Mouse (Mus musculus): ENCODE data around the gene Derl3. TPM values are rescaled to one million over a fixed set of nuclear protein-coding genes. Genes with fewer than 3 reads are reported as not detected.
"Not testable (repeated sequence)": the region's sequence is repeated elsewhere in the genome, so short reads cannot be mapped to it uniquely, and the experiment has no call there.

Derl3 gene
- total RNA-seq (2021), result 1 to 10 TPM; 2.8 to 3.4 TPM

DNA sequence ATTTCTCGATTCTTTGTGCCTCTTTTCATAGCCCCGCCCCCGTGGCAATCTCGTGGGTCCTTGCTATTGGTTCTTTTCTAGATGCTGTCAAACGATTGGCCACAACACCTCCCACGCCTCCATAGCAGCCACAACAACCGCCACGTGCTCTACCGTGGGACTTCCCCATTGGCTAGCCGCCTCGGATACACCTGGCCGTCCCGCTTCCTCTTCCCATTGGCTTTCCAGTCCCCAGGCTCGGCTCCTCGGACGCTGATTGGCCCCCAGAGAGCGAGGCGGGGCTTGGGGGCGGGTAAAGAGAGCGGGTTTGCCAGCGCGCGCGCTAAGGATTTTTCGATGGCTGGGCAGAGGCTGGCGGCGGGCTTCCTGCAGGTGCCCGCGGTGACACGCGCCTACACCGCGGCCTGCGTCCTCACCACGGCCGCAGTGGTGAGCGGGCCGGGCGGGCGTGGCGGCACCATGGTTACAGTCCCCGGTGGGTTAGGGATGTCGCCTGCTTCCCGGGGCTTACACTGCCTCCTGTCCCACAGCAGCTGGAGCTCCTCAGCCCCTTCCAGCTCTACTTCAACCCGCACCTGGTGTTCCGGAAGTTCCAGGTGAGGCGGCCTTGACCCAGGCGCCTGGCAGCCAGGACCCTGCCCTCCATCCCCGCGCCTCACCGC lies at the start of gene Derl3:
Derl3 (plus strand) TSS at position 325 of the 662 bp plus-strand sequence.
- DNase-seq (ENCODE audit: low spot score in 2 of 2), result peak; percentile 95 to 99
- intact Hi-C loops (cut with DNase I), result no loop called here

DNA sequence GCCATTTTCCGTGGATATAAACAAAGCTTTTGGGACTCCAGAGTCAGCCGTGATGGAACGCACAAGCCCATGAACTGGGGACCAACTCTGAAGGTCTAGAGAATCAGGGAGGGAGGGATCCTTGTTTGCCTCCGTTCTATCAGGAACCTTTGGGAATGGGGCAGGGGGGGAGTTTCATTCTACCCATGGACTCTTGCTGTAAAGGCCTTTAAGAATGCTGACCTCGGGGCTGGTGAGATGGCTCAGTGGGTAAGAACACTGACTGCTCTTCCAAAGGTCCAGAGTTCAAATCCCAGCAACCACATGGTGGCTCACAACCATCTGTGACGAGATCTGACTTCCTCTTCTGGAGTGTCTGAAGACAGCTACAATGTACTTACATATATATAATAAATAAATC lies 49.3 kb upstream of the Derl3 start:
- DNase-seq (ENCODE audit: low spot score in 2 of 2); intact Hi-C loops (cut with DNase I): not testable (repeated sequence)

DNA sequence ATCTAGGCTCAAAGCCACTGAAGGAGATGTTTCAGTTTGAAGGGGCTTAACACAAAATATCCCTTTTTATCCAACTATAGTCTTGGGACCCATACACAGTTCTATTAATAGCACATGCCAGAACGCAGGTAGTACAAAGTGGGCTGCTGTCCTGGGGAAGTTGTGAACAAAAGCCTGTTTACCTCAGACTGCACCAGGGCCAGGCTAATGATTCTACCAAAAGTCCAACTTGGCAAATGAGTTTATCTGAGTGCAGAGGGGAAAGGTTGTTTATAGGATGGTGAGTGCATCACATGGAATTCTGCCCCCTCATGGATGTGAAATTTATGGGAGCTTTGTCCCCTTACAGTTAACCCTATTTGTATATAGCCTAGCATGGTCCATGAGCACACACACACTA lies 48.4 kb upstream of the Derl3 start:
- intact Hi-C loops (cut with DNase I), result no loop called here

DNA sequence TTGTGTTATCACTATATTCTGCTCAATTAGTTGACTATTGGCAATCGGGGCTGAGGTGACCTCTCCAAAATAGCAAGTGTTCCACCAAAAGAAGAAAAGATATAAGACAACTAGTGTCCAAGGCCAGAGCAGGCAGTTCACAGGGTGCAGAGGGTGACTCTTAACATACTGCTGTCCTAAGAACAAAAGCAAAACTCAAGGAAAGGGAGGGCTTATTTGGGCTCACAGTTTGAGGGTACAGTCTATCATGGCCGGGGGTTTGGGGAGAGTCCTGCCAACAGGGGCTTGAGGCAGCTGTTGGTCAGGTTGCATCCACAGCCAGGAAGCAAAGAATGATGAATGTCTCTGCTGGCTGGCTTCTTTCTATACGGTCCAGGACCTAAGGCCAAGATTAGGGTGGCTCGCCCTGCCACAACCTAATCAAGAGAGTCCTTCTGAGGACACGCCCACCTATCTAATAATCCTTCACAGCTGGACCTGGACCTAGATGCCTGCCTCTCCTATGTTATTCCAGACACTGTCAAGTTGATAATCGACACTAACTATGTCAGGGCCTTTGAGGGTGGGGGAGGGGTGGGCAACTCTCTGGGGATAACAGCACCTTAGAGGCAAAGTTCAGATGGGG lies 47.8 kb upstream of the Derl3 start:
- intact Hi-C loops (cut with DNase I), result no loop called here
- no peak for DNase-seq (ENCODE audit: low spot score in 2 of 2)

More for the DNA sequence above, 48.4 kb upstream of the Derl3 start:
- no peak for DNase-seq (ENCODE audit: low spot score in 2 of 2)

DNA sequence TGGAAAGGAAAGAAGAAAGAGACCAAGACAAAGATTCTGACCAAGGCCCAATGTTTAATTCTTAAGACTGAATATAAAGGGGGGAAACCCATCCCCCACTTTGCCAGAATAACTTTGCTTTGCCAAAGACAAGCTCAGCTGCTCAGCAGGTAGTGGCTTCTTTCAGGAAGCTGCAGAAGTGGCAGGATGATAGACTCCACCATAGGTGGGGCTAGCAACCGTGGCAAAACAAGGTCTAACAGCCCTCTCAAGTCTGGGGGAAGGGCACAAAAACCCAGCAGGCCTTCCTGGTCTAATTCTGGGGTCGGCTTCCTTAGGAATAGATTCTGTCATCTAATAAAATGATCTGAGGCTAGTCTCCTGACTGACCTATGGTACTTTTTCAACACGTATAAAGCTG lies 44.8 kb upstream of the Derl3 start:
- DNase-seq (ENCODE audit: low spot score in 2 of 2), result no peak
- intact Hi-C loops (cut with DNase I), result no loop called here

DNA sequence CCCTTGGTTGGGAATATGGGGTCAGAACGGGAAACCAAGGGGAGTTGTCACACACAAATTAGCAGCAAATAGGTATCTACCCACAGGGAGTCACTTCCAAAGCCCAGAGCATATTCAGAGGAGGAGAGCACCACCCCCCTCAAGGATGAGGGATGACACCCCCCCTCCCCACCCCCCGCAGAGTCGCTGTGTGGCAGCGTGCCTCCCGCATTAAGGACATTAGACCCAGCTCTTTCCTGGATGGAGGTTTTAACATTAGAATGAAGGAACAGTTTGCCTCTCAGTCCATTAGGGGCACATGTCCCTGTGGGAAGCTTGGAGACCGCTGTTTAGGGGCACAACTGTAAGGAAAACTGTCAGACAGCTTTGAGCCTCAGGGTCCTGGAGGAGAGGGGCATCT lies 42.1 kb upstream of the Derl3 start:
- intact Hi-C loops (cut with DNase I), result loop anchor here (5.0 kb wide), 3 partner anchors 89 to 264 kb away; partner anchors contain the start of genes Cabin1 and Ggt5
- no peak for DNase-seq (ENCODE audit: low spot score in 2 of 2)

DNA sequence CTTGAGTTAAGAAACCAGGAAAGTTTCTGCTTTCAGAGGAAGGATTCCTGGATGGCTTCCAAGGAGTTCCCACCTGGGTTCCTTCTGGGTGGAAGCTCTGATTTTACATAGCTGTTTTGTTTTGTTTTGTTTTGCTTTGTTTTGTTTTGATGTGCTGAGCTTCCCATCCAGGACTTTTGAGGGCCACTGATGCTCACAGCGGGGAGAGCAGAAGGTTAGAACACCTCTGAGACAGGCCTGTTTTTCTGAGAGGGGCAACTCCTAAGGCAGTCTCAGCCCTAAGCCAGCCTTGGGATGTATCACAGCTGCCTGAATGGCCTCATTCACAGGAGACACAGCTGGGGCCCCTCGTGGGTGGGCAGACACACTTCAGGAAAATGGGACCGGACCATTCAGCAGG lies 41.5 kb upstream of the Derl3 start:
- intact Hi-C loops (cut with DNase I), result loop anchor here (5.0 kb wide), 3 partner anchors 89 to 264 kb away; partner anchors contain the start of genes Cabin1 and Ggt5
- DNase-seq (ENCODE audit: low spot score in 2 of 2), result no peak

DNA sequence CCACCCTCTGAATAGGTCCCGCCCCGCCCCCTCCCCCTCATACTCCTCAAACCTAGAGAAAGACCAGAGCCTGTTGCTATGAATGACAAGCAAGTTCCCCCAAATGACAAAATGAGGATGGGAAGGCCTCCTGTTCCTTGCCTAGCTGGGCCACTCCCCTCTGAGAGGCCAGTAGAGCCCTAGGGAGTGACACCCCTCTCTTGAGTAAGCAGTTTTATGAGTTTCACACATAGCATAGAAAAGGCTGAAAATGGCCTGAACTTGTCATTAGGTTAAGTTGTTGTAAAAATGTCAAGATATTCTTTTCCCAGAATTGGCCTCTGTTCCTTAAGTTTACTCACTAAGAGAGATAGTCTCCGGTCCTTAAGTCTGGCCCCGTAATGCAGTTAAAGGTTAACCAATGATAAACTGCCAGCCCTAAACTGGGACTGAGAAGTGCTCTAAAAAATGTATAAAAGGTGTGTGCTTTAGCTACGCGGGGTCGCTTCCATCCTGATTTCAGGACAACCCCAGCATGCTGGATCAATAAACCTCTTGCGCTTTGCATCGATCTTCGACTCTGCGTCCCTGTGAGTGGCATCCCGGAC lies 40.6 kb upstream of the Derl3 start:
- intact Hi-C loops (cut with DNase I), result loop anchor here (1.0 to 5.0 kb wide), 4 partner anchors 90 to 265 kb away; partner anchors contain the start of genes Cabin1 and Ggt5

DNA sequence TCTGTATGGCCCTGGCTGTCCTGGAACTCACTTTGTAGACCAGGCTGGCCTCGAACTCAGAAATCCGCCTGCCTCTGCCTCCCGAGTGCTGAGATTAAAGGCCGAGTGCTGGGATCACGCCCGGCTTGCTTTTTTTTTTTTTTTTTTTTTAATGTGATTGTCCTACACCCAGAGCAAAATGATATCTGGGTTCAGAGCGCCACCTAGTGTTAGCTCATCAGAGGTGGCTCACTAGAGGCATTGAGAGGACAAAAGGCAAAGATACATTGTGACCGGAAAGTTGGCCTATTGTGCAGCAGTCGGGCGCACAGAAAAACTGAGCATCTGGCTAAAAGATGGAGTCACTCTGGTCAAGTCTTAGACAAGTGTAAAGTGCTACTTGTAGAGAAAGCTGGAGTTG lies 39.8 kb upstream of the Derl3 start:
- DNase-seq (ENCODE audit: low spot score in 2 of 2), result peak; percentile 82 to 89
- intact Hi-C loops (cut with DNase I), result loop anchor here (1.0 to 5.0 kb wide), 4 partner anchors 91 to 266 kb away; partner anchors contain the start of genes Cabin1 and Ggt5

More for the DNA sequence above, 40.6 kb upstream of the Derl3 start:
- no peak for DNase-seq (ENCODE audit: low spot score in 2 of 2)

DNA sequence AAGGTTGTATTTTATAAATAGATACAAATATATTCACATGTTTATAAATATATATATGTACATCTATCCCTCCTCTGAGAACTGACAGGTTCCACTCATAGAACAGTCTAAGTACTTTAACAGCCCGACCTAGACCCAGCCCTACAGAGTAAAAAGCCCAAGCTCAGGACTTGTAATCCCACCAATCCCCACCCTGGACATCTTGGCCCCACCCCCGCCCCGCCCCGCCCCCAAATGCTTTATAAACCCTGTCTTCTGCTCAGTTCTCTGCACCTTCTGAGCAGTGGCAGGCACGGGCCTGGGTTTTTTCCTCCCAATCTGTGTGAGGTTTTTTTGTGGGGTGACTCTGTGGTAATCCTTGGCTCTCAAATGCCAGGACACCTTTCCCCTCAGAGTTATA lies 39.1 kb upstream of the Derl3 start:
- intact Hi-C loops (cut with DNase I), result loop anchor here (5.0 kb wide), 3 partner anchors 92 to 267 kb away; partner anchors contain the start of genes Cabin1 and Ggt5
- DNase-seq (ENCODE audit: low spot score in 2 of 2), result no peak

DNA sequence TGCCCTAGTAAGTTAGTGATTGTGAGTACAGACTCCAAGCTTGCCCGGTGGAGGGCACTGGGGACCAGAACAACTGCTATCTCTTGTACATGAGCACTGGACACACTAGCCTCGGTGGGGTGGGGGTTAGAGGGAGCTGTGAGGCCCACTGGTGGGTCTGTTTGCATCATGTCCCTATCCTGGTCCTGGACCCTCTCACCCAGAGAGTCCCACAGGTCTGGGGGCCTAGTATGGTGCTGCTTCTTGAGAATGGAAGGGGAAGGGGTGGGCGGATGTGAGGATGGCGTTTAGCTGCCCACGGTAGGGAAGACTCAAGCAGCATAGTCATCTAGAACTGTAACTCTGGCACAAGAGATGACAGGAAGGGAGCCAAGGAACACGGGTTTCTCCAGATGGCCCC lies 38.4 kb upstream of the Derl3 start:
- no peak for DNase-seq (ENCODE audit: low spot score in 2 of 2)

DNA sequence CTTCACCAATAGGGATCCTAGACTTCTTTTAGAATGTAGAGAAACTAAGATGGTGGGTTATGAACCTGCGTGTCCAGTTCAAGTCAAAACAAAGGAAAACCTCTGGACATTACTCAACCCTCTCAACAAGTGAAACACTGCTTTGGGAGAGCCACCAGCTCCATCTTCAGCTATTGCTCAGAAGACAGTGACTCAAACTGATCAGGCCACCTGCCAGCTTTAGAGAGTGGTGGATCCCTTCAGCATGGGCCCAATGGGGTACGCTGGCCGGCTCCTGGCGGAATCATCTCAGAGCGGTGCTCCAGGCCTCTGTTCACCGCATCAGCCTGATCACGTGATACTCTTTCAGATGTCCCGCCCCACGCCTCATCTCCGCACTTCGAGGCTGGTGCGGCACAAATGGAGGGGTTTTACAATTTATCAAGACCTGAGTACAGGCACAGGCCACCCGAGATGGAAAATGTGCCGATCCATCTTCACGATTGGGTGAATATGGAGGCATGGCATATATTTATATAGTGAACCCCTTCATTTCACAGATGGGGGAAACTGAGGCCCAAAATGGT lies 37.7 kb upstream of the Derl3 start:
- peak in 1 of 2 experiments; percentile 51 for DNase-seq (ENCODE audit: low spot score in 2 of 2)
- intact Hi-C loops (cut with DNase I), result no loop called here

More for the DNA sequence above, 38.4 kb upstream of the Derl3 start:
- intact Hi-C loops (cut with DNase I), result loop anchor here (5.0 kb wide), 3 partner anchors 92 to 267 kb away; partner anchors contain the start of genes Cabin1 and Ggt5

DNA sequence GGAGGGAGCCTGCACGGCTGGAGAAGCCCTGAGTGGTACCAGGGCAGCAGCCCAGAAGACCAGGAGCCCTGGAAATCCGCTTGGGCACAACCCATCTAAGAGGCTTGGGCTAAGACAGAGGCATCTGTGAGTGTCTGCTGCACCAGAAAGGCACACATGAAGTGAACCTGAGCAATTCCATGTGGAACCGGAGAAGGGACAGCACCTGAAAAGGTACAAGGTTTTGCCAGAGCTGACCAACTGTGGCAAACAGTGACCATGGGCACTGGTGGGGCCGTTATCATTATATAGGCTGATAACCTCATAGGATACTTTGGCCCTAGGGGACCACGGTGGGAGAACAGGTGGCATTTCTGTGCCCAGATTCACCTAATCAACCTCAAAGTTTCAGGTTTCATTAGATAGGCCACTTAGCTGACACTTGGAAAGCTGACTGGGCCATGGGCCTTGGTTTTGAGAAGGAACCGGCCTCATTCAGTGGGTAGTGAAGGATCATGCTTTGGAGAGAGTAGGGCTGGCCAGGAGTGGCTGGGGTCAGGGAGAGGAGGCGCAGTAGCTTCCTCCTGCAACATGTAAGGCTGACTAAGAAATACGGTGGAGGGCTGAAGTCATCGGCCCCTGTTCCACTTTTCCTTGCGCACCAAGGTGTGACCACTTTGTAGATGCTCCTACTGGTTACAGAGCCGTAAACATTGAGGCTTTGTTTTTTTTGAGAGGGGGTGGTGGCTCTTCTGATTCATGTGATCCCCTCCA lies 36.9 kb upstream of the Derl3 start:
- intact Hi-C loops (cut with DNase I), result no loop called here

DNA sequence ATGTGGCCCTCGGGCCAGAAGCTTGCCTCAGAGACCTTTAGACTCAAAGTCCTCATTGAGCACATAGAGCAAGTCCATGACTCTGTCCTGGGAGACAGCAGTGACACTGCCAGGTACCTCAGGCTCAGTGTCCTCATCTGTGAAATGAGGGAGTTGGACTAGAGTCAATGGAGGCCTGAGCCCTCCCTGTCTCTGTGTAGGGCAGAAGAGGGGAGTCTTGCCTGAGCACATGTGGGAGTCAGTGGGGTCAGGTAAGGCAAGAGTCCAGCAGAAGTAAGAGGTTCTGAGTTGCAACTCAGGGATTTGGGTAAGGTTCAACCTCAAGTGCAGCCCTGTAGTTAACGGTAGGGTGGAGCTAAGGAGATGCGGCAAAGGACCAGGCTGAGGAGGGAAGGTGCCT lies 36.2 kb upstream of the Derl3 start:
- DNase-seq (ENCODE audit: low spot score in 2 of 2), result no peak
- intact Hi-C loops (cut with DNase I), result no loop called here

More for the DNA sequence above, 36.9 kb upstream of the Derl3 start:
- no peak for DNase-seq (ENCODE audit: low spot score in 2 of 2)

DNA sequence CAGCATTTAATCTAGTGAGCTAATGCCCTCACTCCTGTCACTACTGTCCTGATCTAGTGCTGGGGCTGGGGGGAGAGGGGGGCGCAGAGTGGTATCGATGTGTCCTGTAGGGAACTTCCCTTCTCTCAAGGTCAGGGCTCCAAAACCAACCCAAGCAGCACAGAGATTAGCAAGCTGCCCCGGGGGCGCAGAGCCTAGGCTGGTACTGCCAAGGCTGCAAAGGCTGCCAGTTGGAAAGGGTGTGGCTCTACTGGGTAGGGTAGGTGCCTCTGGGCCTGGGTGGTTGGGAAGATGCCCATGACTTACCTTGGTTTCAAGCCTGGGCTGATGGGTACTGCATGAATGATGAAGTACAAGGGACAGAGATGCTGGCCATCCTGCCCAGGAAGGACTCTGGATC lies 35.6 kb upstream of the Derl3 start:
- intact Hi-C loops (cut with DNase I), result no loop called here
- DNase-seq (ENCODE audit: low spot score in 2 of 2), result no peak

DNA sequence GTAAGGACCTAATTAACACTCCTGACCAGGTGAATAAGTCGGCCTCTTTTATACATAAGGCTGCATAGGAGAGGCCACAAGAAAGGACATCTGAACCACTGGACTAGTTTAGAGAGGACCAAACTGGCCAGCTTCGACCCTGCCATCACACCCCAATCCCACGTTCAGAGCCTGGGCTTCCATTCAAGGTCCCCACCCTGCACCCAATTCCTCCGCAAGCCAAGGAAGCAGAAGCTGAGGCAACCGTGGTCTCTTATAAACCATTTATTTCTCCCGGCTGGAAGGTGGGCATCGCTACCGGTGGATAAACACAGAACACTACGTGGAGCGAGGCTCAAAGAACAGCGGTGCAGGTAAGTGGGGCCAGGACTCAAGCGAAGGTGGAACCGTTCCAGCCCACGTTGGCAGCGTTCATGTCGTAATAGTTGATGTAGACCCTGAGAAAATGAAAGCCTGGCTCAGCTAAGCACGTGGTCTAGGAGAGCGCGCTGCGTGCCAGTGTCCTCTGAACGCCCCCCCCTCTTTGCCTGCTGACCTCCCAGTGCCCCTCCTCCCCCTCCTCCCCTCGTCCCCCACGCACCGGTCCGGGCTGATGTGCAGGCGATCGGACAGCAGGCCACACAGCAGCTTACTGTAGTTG lies 34.0 kb upstream of the Derl3 start:
- peak in 1 of 2 experiments; percentile 49 for DNase-seq (ENCODE audit: low spot score in 2 of 2)
- intact Hi-C loops (cut with DNase I), result loop anchor here (2.0 kb wide), 1 partner anchor 340 kb away; no protein-coding TSS in a partner anchor

DNA sequence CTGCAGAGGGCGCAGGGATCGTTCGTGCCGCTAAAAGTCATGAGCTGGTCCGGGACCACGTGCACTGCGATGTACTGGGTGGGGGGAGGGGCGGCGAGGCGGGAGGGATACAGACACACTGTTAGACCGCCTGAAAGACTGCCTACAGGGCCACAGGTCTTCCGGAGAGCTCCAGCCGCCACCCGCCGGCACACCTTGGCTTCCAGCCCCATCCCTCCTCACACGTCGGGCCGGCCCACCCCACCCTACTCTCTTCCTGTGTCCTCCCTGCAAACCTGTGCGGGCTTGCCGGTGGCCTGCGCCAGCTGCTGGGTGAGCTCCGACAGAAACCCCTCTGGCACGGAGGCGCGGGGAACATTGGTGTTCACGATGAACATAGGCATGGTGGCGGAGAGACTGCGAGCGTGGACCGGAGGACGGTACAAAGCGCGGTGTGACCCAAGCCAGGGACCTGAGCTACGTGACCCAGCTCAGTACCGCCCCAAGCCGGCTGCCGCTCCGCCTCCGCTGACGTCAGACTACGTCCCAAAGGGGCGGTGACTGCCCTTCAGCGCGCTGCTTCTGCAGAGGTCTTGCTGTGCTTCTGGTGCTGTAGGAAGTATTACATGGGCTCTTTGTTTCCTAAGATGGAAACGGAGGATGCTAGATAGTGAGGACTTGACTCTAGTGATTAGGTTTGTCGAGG lies 33.3 kb upstream of the Derl3 start, which contains the start of gene Mif:
Mif (minus strand) TSS at position 455 of the 685 bp plus-strand sequence.
- intact Hi-C loops (cut with DNase I), result loop anchor here (2.0 kb wide), 1 partner anchor 341 kb away; no protein-coding TSS in a partner anchor
- peak; percentile 86 to 89 for DNase-seq (ENCODE audit: low spot score in 2 of 2)

DNA sequence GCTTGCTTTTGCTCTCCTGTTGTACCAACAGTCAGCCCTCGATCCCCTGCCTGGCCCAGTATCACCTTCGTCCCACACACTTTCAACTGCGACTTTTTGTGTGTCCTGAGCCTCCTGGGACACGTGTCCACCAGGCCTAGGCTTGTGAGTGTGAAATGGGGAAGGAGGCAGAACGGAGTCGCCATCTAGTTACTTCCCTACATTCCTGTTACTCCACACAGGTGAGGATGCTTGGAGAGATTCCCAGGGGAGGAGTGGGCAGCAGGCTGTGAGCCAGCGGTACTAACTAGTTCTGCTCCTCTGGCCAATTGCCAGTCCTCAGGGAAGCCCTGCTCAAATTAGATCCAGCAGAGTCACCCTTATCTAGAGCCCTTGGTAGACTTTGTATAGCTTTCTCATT lies 32.5 kb upstream of the Derl3 start:
- no peak for DNase-seq (ENCODE audit: low spot score in 2 of 2)
- intact Hi-C loops (cut with DNase I), result no loop called here
